Mouse (Mus musculus) bone marrow, adult 2 months (tissue): ENCODE data around the gene Gng13.

ENCODE experiments used
- CTCF ChIP-seq: fragments of 200-500 bp; IDR thresholded peaks from 2 replicates; pipeline ENCODE4 v1.5.1; 2011; ENCODE audit warnings: low read length, control low read depth; ENCODE audit not compliant: control insufficient read depth, insufficient read depth
- POLR2A ChIP-seq: fragments of 200-500 bp; IDR thresholded peaks from 2 replicates; pipeline ENCODE4 v1.6.1; 2011; ENCODE audit warnings: low read depth, mild to moderate bottlenecking, control low read depth, low read length, borderline replicate concordance; ENCODE audit not compliant: control insufficient read depth

GRCm38 (mm10) chr17:25765886-25766285 lies 48.9 kb downstream of the Gng13 start:
- no peak for TF ChIP-seq CTCF
- TF ChIP-seq POLR2A: no peak
